Mouse (Mus musculus): ENCODE measurements at regions not wholly inside any gene's neighbourhood (a gene's known extent, or its start where the extent isn't known, plus 50 kb on each side); places are given as distances from the start of the nearest gene placed in this dataset.

- 74% methylated on average over 10 of the region's 10 CpGs for WGBS
- H3K4me1 ChIP-seq (ENCODE audit: control insufficient read depth, insufficient read depth, low read length): peaks cover 8% of the 10 kb centered on the region; the same call in 1 of the 2 replicates
- H3K4me2 ChIP-seq (ENCODE audit: low read depth): no peak overlapping the region
- H3K4me3 ChIP-seq (ENCODE audit: low read depth, low read length): no peak overlapping the region
- H3K36me3 ChIP-seq (ENCODE audit: control insufficient read depth, insufficient read depth, low read length): no peaks in the 10 kb centered on the region
- DNase-seq (ENCODE audit: low spot score) (no peak), ATAC-seq (ENCODE audit: insufficient read depth, low FRiP score, low TSS enrichment) (peak; percentile 62)
- H3K9ac ChIP-seq (ENCODE audit: low read length): no peak overlapping the region
- H3K27me3 ChIP-seq (ENCODE audit: control insufficient read depth, insufficient read depth, low read length): no peaks in the 10 kb centered on the region
- peak overlapping the region; percentile 63 for H3K27ac ChIP-seq (ENCODE audit: low read depth, low read length)
- no peaks in the 10 kb centered on the region for H3K9me3 ChIP-seq (ENCODE audit: control insufficient read depth, low read length)
Measured at GRCm38 (mm10) chr1:156997033-156997432, 57.6 kb upstream of the Ralgps2 start.

GRCm38 (mm10) chr1:156996084-156996880, 56.9 kb upstream of the Ralgps2 start:
- Histone ChIP-seq H3K9me3 (ENCODE audit: control insufficient read depth, low read length) (no peaks in the 10 kb centered on the region), H3K9ac (ENCODE audit: low read length) (0 out of 2 replicates have a peak overlapping the region, but pooled peaks have one; percentile 12), H3K27me3 (ENCODE audit: control insufficient read depth, insufficient read depth, low read length) (no peaks in the 10 kb centered on the region), H3K4me3 (ENCODE audit: low read depth, low read length) (no peak overlapping the region), H3K36me3 (ENCODE audit: control insufficient read depth, insufficient read depth, low read length) (no peaks in the 10 kb centered on the region), H3K4me2 (ENCODE audit: low read depth) (no peak overlapping the region), H3K27ac (ENCODE audit: low read depth, low read length) (peak overlapping the region; percentile 9), H3K4me1 (ENCODE audit: control insufficient read depth, insufficient read depth, low read length) (peaks cover 8% of the 10 kb centered on the region; the same call in 1 of the 2 replicates)
- peak; percentile 36; the same call in 1 of the 2 replicates for ATAC-seq (ENCODE audit: insufficient read depth, low FRiP score, low TSS enrichment)
- no peak for DNase-seq (ENCODE audit: low spot score)
- 77% methylated on average over 10 of the region's 10 CpGs for WGBS

GRCm38 (mm10) chr1:156995180-156995951, 55.9 kb upstream of the Ralgps2 start:
- H3K4me2 ChIP-seq (ENCODE audit: low read depth): no peak overlapping the region
- H3K9ac ChIP-seq (ENCODE audit: low read length): no peak overlapping the region
- no peak overlapping the region for H3K27ac ChIP-seq (ENCODE audit: low read depth, low read length)
- no peaks in the 10 kb centered on the region for H3K36me3 ChIP-seq (ENCODE audit: control insufficient read depth, insufficient read depth, low read length)
- peaks cover 8% of the 10 kb centered on the region; the same call in 1 of the 2 replicates for H3K4me1 ChIP-seq (ENCODE audit: control insufficient read depth, insufficient read depth, low read length)
- WGBS: 91% methylated on average over 7 of the region's 7 CpGs
- no peaks in the 10 kb centered on the region for H3K27me3 ChIP-seq (ENCODE audit: control insufficient read depth, insufficient read depth, low read length)
- H3K9me3 ChIP-seq (ENCODE audit: control insufficient read depth, low read length): no peaks in the 10 kb centered on the region
- DNase-seq (ENCODE audit: low spot score) (no peak), ATAC-seq (ENCODE audit: insufficient read depth, low FRiP score, low TSS enrichment) (no peak)
- no peak overlapping the region for H3K4me3 ChIP-seq (ENCODE audit: low read depth, low read length)

- WGBS: 78% methylated on average over 2 of the region's 2 CpGs
- Histone ChIP-seq H3K27me3 (ENCODE audit: control insufficient read depth, insufficient read depth, low read length) (no peaks in the 10 kb centered on the region), H3K27ac (ENCODE audit: low read depth, low read length) (no peak overlapping the region), H3K4me1 (ENCODE audit: control insufficient read depth, insufficient read depth, low read length) (peaks cover 9% of the 10 kb centered on the region), H3K36me3 (ENCODE audit: control insufficient read depth, insufficient read depth, low read length) (no peaks in the 10 kb centered on the region), H3K9ac (ENCODE audit: low read length) (no peak overlapping the region), H3K4me2 (ENCODE audit: low read depth) (no peak overlapping the region), H3K4me3 (ENCODE audit: low read depth, low read length) (no peak overlapping the region), H3K9me3 (ENCODE audit: control insufficient read depth, low read length) (no peaks in the 10 kb centered on the region)
- DNase-seq (ENCODE audit: low spot score): no peak
- ATAC-seq (ENCODE audit: insufficient read depth, low FRiP score, low TSS enrichment): no peak
Measured at GRCm38 (mm10) chr1:156994644-156995016, 55.2 kb upstream of the Ralgps2 start.

GRCm38 (mm10) chr1:156994005-156994643, 54.7 kb upstream of the Ralgps2 start:
- Histone ChIP-seq H3K4me2 (ENCODE audit: low read depth) (no peak overlapping the region), H3K36me3 (ENCODE audit: control insufficient read depth, insufficient read depth, low read length) (no peaks in the 10 kb centered on the region), H3K4me1 (ENCODE audit: control insufficient read depth, insufficient read depth, low read length) (peaks cover 9% of the 10 kb centered on the region), H3K9ac (ENCODE audit: low read length) (no peak overlapping the region), H3K9me3 (ENCODE audit: control insufficient read depth, low read length) (no peaks in the 10 kb centered on the region), H3K27me3 (ENCODE audit: control insufficient read depth, insufficient read depth, low read length) (no peaks in the 10 kb centered on the region), H3K27ac (ENCODE audit: low read depth, low read length) (no peak overlapping the region), H3K4me3 (ENCODE audit: low read depth, low read length) (no peak overlapping the region)
- ATAC-seq (ENCODE audit: insufficient read depth, low FRiP score, low TSS enrichment) (no peak), DNase-seq (ENCODE audit: low spot score) (no peak)
- 68% methylated on average over 15 of the region's 15 CpGs for WGBS

GRCm38 (mm10) chr1:156993105-156993504, 53.7 kb upstream of the Ralgps2 start:
- DNase-seq (ENCODE audit: low spot score) (no peak), ATAC-seq (ENCODE audit: insufficient read depth, low FRiP score, low TSS enrichment) (no peak)
- Histone ChIP-seq H3K36me3 (ENCODE audit: control insufficient read depth, insufficient read depth, low read length) (no peaks in the 10 kb centered on the region), H3K27ac (ENCODE audit: low read depth, low read length) (no peak overlapping the region), H3K27me3 (ENCODE audit: control insufficient read depth, insufficient read depth, low read length) (no peaks in the 10 kb centered on the region), H3K4me1 (ENCODE audit: control insufficient read depth, insufficient read depth, low read length) (peaks cover 6% of the 10 kb centered on the region), H3K9ac (ENCODE audit: low read length) (no peak overlapping the region), H3K4me3 (ENCODE audit: low read depth, low read length) (no peak overlapping the region), H3K4me2 (ENCODE audit: low read depth) (no peak overlapping the region), H3K9me3 (ENCODE audit: control insufficient read depth, low read length) (no peaks in the 10 kb centered on the region)
- 87% methylated on average over 3 of the region's 3 CpGs for WGBS

- Histone ChIP-seq H3K4me1 (ENCODE audit: control insufficient read depth, insufficient read depth, low read length) (peaks cover 6% of the 10 kb centered on the region), H3K36me3 (ENCODE audit: control insufficient read depth, insufficient read depth, low read length) (no peaks in the 10 kb centered on the region), H3K4me3 (ENCODE audit: low read depth, low read length) (no peak overlapping the region), H3K9me3 (ENCODE audit: control insufficient read depth, low read length) (no peaks in the 10 kb centered on the region), H3K27me3 (ENCODE audit: control insufficient read depth, insufficient read depth, low read length) (no peaks in the 10 kb centered on the region), H3K9ac (ENCODE audit: low read length) (no peak overlapping the region), H3K4me2 (ENCODE audit: low read depth) (no peak overlapping the region), H3K27ac (ENCODE audit: low read depth, low read length) (no peak overlapping the region)
- ATAC-seq (ENCODE audit: insufficient read depth, low FRiP score, low TSS enrichment) (no peak), DNase-seq (ENCODE audit: low spot score) (no peak)
- WGBS: 47% methylated on average over 2 of the region's 2 CpGs
Measured at GRCm38 (mm10) chr1:156992536-156992935, 53.1 kb upstream of the Ralgps2 start.

- Histone ChIP-seq H3K4me3 (ENCODE audit: low read depth, low read length) (no peak overlapping the region), H3K36me3 (ENCODE audit: control insufficient read depth, insufficient read depth, low read length) (no peaks in the 10 kb centered on the region), H3K4me1 (ENCODE audit: control insufficient read depth, insufficient read depth, low read length) (peaks cover 6% of the 10 kb centered on the region), H3K27me3 (ENCODE audit: control insufficient read depth, insufficient read depth, low read length) (no peaks in the 10 kb centered on the region), H3K4me2 (ENCODE audit: low read depth) (no peak overlapping the region), H3K9me3 (ENCODE audit: control insufficient read depth, low read length) (no peaks in the 10 kb centered on the region), H3K9ac (ENCODE audit: low read length) (no peak overlapping the region), H3K27ac (ENCODE audit: low read depth, low read length) (no peak overlapping the region)
- peak; percentile 45; the same call in 1 of the 2 replicates for ATAC-seq (ENCODE audit: insufficient read depth, low FRiP score, low TSS enrichment)
- DNase-seq (ENCODE audit: low spot score): no peak
- 65% methylated on average over 14 of the region's 14 CpGs for WGBS
Measured at GRCm38 (mm10) chr1:156990567-156991494, 51.4 kb upstream of the Ralgps2 start.

All from neural tube, embryonic 11.5 days (tissue).